Mouse (Mus musculus) cerebellum, adult 2 months (tissue): ENCODE results near the gene Galnt9.

ENCODE experiments used
- CTCF ChIP-seq: fragments of 200-500 bp; IDR thresholded peaks from 2 replicates; pipeline ENCODE4 v1.5.1; 2011; ENCODE audit warnings: low read depth, mild to moderate bottlenecking, control low read depth, low read length, moderate library complexity, borderline replicate concordance; ENCODE audit not compliant: insufficient read depth
- POLR2A ChIP-seq: fragments of 200-500 bp; IDR thresholded peaks from 2 replicates; pipeline ENCODE4 v1.6.1; 2011; ENCODE audit warnings: low read length, control low read depth, borderline replicate concordance; ENCODE audit not compliant: insufficient read depth

DNA sequence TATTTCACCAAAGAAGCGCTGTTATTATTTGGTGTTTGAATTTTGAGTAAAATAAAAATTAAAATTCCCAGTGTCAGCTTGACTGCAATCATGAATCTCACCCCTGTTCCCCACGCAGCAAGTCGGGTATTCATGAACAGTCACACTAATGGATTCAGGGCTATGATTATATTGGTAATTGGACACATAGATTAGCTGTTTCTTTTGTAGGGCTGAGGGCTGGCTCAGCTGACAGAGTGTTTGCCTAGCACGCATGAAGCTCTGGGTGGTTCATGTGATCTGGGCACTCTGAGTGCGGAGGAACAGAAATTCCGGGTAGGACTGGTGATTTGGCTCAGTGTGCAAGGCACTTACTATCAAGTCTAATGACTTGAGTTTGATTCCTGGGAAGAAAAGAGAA lies 33.8 kb upstream of the Galnt9 start:
- TF ChIP-seq CTCF = no peak
- TF ChIP-seq POLR2A = no peak
